Mouse (Mus musculus) neural tube, embryonic 15.5 days (tissue): ENCODE measurements at regions not wholly inside any gene's neighbourhood (a gene's known extent, or its start where the extent isn't known, plus 50 kb on each side); places are given as distances from the start of the nearest gene placed in this dataset.

ENCODE experiments used
- ATAC-seq: fragments of 200-750 bp; cut with Nextera tagmentation; 2 replicates; pipeline ENCODE4 v1.8.0; 2017; ENCODE audit warnings: mild to moderate bottlenecking, moderate TSS enrichment, moderate library complexity; ENCODE audit not compliant: low FRiP score
- H3K27ac ChIP-seq: fragments of 300-500 bp; sonication (generic); replicated peaks from 2 replicates; pipeline ENCODE4 v1.5.1; 2015; ENCODE audit warnings: mild to moderate bottlenecking, inconsistent platforms
- H3K27me3 ChIP-seq: fragments of 300-500 bp; sonication (generic); replicated peaks from 2 replicates; pipeline ENCODE4 v1.6.1; 2015; ENCODE audit warnings: inconsistent platforms
- H3K36me3 ChIP-seq: fragments of 300-500 bp; sonication (generic); 2 replicates; pipeline ENCODE4 v1.6.1; 2015; ENCODE audit warnings: inconsistent platforms
- H3K4me1 ChIP-seq: fragments of 300-500 bp; sonication (generic); 2 replicates; pipeline ENCODE4 v1.6.1; 2015; ENCODE audit warnings: inconsistent platforms
- H3K4me2 ChIP-seq: fragments of 300-500 bp; sonication (generic); 2 replicates; pipeline ENCODE4 v1.6.1; 2015; ENCODE audit warnings: inconsistent platforms, mild to moderate bottlenecking, moderate library complexity
- H3K4me3 ChIP-seq: fragments of 300-500 bp; sonication (generic); replicated peaks from 2 replicates; pipeline ENCODE4 v1.5.1; 2015; ENCODE audit warnings: mild to moderate bottlenecking, inconsistent platforms
- H3K9ac ChIP-seq: fragments of 300-500 bp; sonication (generic); replicated peaks from 2 replicates; pipeline ENCODE4 v1.6.1; 2015; ENCODE audit warnings: mild to moderate bottlenecking, inconsistent platforms
- H3K9me3 ChIP-seq: fragments of 300-500 bp; sonication (generic); replicated peaks from 2 replicates; pipeline ENCODE4 v1.6.1; 2016; ENCODE audit warnings: inconsistent platforms
- WGBS: fragments of 180-500 bp; shearing (Covaris S2); methylation state at CpG from one replicate; pipeline ENCODE4 v1.1.7; 2015; ENCODE audit warnings: mixed read lengths; 5-methylcytosine and 5-hydroxymethylcytosine counted together

DNA sequence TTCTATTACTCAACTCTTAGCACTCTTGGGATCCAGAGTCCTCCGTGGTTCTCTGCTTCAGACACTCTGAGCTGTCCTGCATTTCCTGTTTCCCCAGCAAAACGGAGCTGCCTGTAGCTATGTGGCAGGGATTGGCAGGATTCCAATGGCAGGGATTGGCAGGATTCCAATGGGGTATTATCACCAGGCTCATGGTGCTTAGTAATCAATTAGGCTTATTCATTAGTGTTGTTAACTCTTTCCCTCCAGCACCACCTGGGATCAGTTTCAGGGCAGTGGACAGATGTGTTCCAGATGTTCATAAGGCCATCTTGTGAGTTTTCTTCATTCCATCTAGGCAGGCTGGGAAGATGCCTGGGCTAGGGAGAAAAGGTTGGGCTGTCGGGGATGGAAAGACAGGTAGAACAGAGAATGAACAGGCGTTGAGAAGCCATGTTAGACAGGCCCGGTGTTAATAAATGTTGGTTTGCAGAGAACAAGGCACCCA, 163.5 kb downstream of the Emp1 start:
- 0 out of 2 replicates have a peak, but pooled peaks cover 6% of the 10 kb centered on the region for H3K27me3 ChIP-seq
- no peak overlapping the region for H3K9ac ChIP-seq
- peaks cover 15% of the 10 kb centered on the region for H3K4me1 ChIP-seq
- 29% methylated on average over 5 of the region's 5 CpGs for WGBS
- H3K4me3 ChIP-seq, result no peak overlapping the region
- H3K9me3 ChIP-seq, result no peaks in the 10 kb centered on the region
- no peaks in the 10 kb centered on the region for H3K36me3 ChIP-seq
- H3K27ac ChIP-seq, result no peak overlapping the region
- peak overlapping the region; percentile 32; the same call in 1 of the 2 replicates for H3K4me2 ChIP-seq
- ATAC-seq, result peak; percentile 90

- no peaks in the 10 kb centered on the region for H3K36me3 ChIP-seq
- H3K4me2 ChIP-seq, result peak overlapping the region; percentile 9; the same call in 1 of the 2 replicates
- 73% methylated on average over 24 of the region's 24 CpGs for WGBS
- 0 out of 2 replicates have a peak, but pooled peaks cover 6% of the 10 kb centered on the region for H3K27me3 ChIP-seq
- ATAC-seq, result peak; percentile 73
- peaks cover 15% of the 10 kb centered on the region for H3K4me1 ChIP-seq
- H3K27ac ChIP-seq, result no peak overlapping the region
- no peak overlapping the region for H3K9ac ChIP-seq
- H3K9me3 ChIP-seq, result no peaks in the 10 kb centered on the region
- H3K4me3 ChIP-seq, result no peak overlapping the region
Measured at GRCm38 (mm10) chr6:135526460-135527160, 164.3 kb downstream of the Emp1 start.

DNA sequence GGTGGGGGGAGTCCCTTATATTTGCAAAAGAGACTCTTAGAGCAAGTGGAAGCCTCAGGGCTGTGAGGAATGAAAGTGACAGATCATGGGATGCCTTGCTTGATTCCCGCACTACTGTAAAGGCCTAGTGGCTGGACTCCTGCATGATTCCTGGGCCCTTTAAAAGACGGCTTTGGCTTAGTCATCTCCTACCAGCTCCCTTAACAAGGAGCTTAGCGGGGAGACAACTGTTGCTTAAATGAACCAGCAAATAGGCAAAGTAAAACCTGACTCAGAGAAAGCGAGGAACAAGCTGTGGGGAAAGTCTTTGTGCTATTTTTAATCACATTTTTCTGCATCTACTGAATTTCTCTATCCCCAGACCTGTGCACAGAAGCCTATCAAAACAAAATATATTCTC, 165.5 kb downstream of the Emp1 start:
- H3K4me2 ChIP-seq, result no peak overlapping the region
- H3K27me3 ChIP-seq, result 0 out of 2 replicates have a peak, but pooled peaks cover 6% of the 10 kb centered on the region
- H3K9me3 ChIP-seq, result no peaks in the 10 kb centered on the region
- no peak overlapping the region for H3K4me3 ChIP-seq
- H3K9ac ChIP-seq, result no peak overlapping the region
- no peaks in the 10 kb centered on the region for H3K36me3 ChIP-seq
- peaks cover 15% of the 10 kb centered on the region for H3K4me1 ChIP-seq
- H3K27ac ChIP-seq, result no peak overlapping the region
- WGBS, result 75% methylated on average over 4 of the region's 4 CpGs
- ATAC-seq, result no peak

- Histone ChIP-seq H3K36me3 (no peaks in the 10 kb centered on the region), H3K4me2 (no peak overlapping the region), H3K9me3 (no peaks in the 10 kb centered on the region), H3K27me3 (no peaks in the 10 kb centered on the region), H3K9ac (no peak overlapping the region), H3K27ac (no peak overlapping the region), H3K4me1 (peaks cover 23% of the 10 kb centered on the region; the same call in 1 of the 2 replicates), H3K4me3 (no peak overlapping the region)
- 36% methylated on average over 9 of the region's 9 CpGs for WGBS
- no peak for ATAC-seq
Measured at GRCm38 (mm10) chr6:135539791-135540646, 177.7 kb downstream of the Emp1 start.

- Histone ChIP-seq H3K27me3 (no peaks in the 10 kb centered on the region), H3K9me3 (no peaks in the 10 kb centered on the region), H3K4me3 (no peak overlapping the region), H3K4me1 (peaks cover 23% of the 10 kb centered on the region; the same call in 1 of the 2 replicates), H3K36me3 (no peaks in the 10 kb centered on the region), H3K27ac (no peak overlapping the region), H3K4me2 (no peak overlapping the region), H3K9ac (no peak overlapping the region)
- WGBS, result 64% methylated on average over 5 of the region's 5 CpGs
- ATAC-seq, result no peak
Measured at GRCm38 (mm10) chr6:135541566-135541965, 179.2 kb downstream of the Emp1 start.

GRCm38 (mm10) chr6:135542356-135542755, 180.0 kb downstream of the Emp1 start:
- Histone ChIP-seq H3K27me3 (no peaks in the 10 kb centered on the region), H3K27ac (no peak overlapping the region), H3K4me2 (no peak overlapping the region), H3K4me3 (no peak overlapping the region), H3K36me3 (no peaks in the 10 kb centered on the region), H3K9ac (no peak overlapping the region), H3K4me1 (peaks cover 23% of the 10 kb centered on the region; the same call in 1 of the 2 replicates), H3K9me3 (no peaks in the 10 kb centered on the region)
- ATAC-seq, result no peak
- WGBS, result 74% methylated on average over 5 of the region's 5 CpGs

DNA sequence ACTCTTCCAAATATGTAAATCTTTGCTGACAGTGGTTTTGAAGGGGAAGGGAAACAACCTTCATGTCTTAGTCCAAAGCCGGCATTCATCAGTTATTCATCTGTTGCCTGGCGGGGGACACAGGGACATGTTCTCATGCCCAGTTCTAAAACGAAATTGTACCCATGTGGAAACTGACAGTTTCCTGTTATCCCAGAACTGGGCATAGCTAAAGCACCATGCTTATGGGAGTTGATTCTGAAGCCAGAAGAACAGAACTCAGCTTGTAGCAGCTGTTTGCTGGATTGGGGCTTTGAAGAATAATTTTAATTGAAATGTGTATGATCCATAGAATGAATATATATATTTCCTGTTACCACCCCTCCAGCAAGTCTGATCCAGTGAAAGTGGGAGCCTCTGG, 181.0 kb downstream of the Emp1 start:
- Histone ChIP-seq H3K9me3 (no peaks in the 10 kb centered on the region), H3K27ac (0 out of 2 replicates have a peak overlapping the region, but pooled peaks have one; percentile 28), H3K4me3 (no peak overlapping the region), H3K27me3 (no peaks in the 10 kb centered on the region), H3K36me3 (no peaks in the 10 kb centered on the region), H3K9ac (no peak overlapping the region), H3K4me2 (no peak overlapping the region), H3K4me1 (peaks cover 23% of the 10 kb centered on the region; the same call in 1 of the 2 replicates)
- no peak for ATAC-seq
- WGBS, result 77% methylated on average over 3 of the region's 3 CpGs

DNA sequence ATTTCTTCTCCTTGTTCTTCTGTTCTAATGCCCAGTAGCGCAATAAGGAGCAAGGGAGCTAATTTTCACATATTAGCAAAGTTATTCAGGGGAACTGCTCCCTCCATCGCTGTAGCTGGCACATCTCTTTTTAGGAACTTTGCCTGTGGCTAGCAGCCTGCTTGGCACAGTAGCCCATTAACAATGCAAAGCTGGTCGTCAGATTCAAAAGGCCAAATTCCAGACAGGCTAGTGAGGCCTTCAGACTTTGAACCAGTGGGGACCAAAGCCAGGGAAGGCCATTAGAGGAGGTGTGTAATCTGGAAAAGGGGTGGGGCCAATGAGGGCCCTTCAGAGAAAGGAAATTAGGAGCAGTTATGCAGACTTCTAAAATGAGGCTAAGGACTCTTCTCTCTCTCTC, 181.5 kb downstream of the Emp1 start:
- Histone ChIP-seq H3K27me3 (no peaks in the 10 kb centered on the region), H3K9ac (no peak overlapping the region), H3K4me1 (peaks cover 23% of the 10 kb centered on the region; the same call in 1 of the 2 replicates), H3K4me2 (no peak overlapping the region), H3K27ac (0 out of 2 replicates have a peak overlapping the region, but pooled peaks have one; percentile 28), H3K9me3 (no peaks in the 10 kb centered on the region), H3K36me3 (no peaks in the 10 kb centered on the region), H3K4me3 (no peak overlapping the region)
- WGBS, result 31% methylated on average over 3 of the region's 3 CpGs
- ATAC-seq, result no peak

GRCm38 (mm10) chr6:135550368-135550950, 188.1 kb downstream of the Emp1 start:
- Histone ChIP-seq H3K4me1 (peaks cover 11% of the 10 kb centered on the region; the same call in 1 of the 2 replicates), H3K9me3 (no peaks in the 10 kb centered on the region), H3K36me3 (no peaks in the 10 kb centered on the region), H3K4me3 (no peak overlapping the region), H3K27me3 (no peaks in the 10 kb centered on the region), H3K4me2 (no peak overlapping the region), H3K9ac (no peak overlapping the region), H3K27ac (no peak overlapping the region)
- WGBS, result 28% methylated on average over 3 of the region's 3 CpGs
- ATAC-seq, result no peak

DNA sequence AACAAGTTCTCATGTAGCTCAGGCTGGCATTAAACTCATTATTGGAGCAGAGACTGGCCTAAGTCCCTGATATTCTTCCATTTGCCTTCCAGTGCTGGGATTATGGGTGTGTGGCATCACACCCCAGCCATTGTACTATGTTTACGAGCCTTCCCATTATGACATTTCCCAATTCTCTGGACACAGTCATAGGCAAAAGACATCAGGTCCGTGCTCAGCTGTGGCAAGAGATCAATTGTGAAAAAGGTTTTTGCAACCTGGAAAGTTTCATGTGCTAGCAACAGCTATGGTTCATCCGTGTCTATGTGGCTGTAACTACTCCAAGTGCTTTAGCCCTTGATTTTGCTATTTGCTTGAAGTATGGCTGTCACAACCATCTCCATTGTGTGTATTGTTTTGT, 190.1 kb downstream of the Emp1 start:
- no peak for ATAC-seq
- no peak overlapping the region for H3K4me2 ChIP-seq
- peaks cover 11% of the 10 kb centered on the region; the same call in 1 of the 2 replicates for H3K4me1 ChIP-seq
- no peak overlapping the region for H3K27ac ChIP-seq
- no peak overlapping the region for H3K9ac ChIP-seq
- H3K9me3 ChIP-seq, result no peaks in the 10 kb centered on the region
- H3K4me3 ChIP-seq, result no peak overlapping the region
- WGBS, result 79% methylated on average over 3 of the region's 3 CpGs
- no peaks in the 10 kb centered on the region for H3K27me3 ChIP-seq
- no peaks in the 10 kb centered on the region for H3K36me3 ChIP-seq

- ATAC-seq, result peak; percentile 91
- Histone ChIP-seq H3K4me1 (peaks cover 21% of the 10 kb centered on the region), H3K9me3 (no peaks in the 10 kb centered on the region), H3K27me3 (no peaks in the 10 kb centered on the region), H3K9ac (no peak overlapping the region), H3K27ac (peak overlapping the region; percentile 43), H3K4me2 (peak overlapping the region; percentile 19), H3K4me3 (no peak overlapping the region), H3K36me3 (no peaks in the 10 kb centered on the region)
- WGBS, result 33% methylated on average over 5 of the region's 5 CpGs
Measured at GRCm38 (mm10) chr6:135559501-135559907, 197.2 kb downstream of the Emp1 start.
